Mouse (Mus musculus): ENCODE data around the gene Pth2r. TPM values are rescaled to one million over a fixed set of nuclear protein-coding genes. Genes with fewer than 3 reads are reported as not detected.

The Pth2r gene
- polyA plus RNA-seq (2012; rRNA removed) = 0.01 TPM in 1 of 2 replicates, not detected in the other

DNA sequence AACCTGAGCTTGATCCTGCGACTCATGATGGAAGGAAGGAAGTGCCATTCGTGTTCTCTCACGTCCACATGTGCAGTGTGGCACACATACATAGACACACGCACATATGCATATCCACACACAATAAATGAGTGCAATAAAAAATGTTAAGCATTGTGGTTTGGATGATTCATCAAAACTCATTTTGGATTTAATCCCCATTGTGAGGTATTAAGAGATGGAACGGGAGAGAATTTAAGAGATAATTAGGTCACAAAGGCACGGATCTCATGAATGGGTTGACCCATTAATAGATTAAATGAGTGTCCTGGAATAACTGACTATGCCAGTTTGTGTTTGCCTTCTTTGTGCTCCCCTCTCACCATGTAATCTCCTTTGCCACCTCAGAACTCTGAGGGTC is at the start of gene Pth2r:
Pth2r (plus strand) TSS at position 301 of the 400 bp plus-strand sequence.

Other genes starting within 250 kb of the Pth2r start
- gene Akr1cl, start 249.3 kb upstream of the Pth2r start, polyA plus RNA-seq (2012; rRNA removed) = 0.01 and 0.05 TPM in 2 replicates
- gene Cryge, start 230.9 kb upstream of the Pth2r start, polyA plus RNA-seq (2012; rRNA removed) = not detected in 2 replicates
- gene Crygd, start 218.6 kb upstream of the Pth2r start, polyA plus RNA-seq (2012; rRNA removed) = not detected in 2 replicates
- not detected in 2 replicates for gene Crygc, start 208.4 kb upstream of the Pth2r start, polyA plus RNA-seq (2012; rRNA removed)
- not detected in 2 replicates for gene Crygb, start 199.8 kb upstream of the Pth2r start, polyA plus RNA-seq (2012; rRNA removed)
- not detected in 2 replicates for gene Cryga, start 178.7 kb upstream of the Pth2r start, polyA plus RNA-seq (2012; rRNA removed)
- not detected in 2 replicates for gene Gm28845, start 162.5 kb upstream of the Pth2r start, polyA plus RNA-seq (2012; rRNA removed)
- gene D630023F18Rik, start 158.8 kb upstream of the Pth2r start, polyA plus RNA-seq (2012; rRNA removed) = 0.10 and 0.17 TPM in 2 replicates
- 35.6 and 43.4 TPM in 2 replicates for gene Idh1, start 95.6 kb upstream of the Pth2r start, polyA plus RNA-seq (2012; rRNA removed)
- 2.8 and 3.3 TPM in 2 replicates for gene Pikfyve, start 95.4 kb upstream of the Pth2r start, polyA plus RNA-seq (2012; rRNA removed)